Mouse (Mus musculus) MEL (cell line): ENCODE results near the gene Spem2. TPM values are rescaled to one million over a fixed set of nuclear protein-coding genes. Genes with fewer than 3 reads are reported as not detected.

Experiments used
- DNase-seq: peaks from one replicate; pipeline ENCODE4 v3.0.0; 2011; ENCODE audit warnings: low read depth, low spot score
- H3K27ac ChIP-seq: 2 replicates; pipeline ENCODE4 v1.5.1; 2012; ENCODE audit warnings: low read depth, mild to moderate bottlenecking, control low read depth, low read length, moderate library complexity; ENCODE audit not compliant: control insufficient read depth
- H3K27me3 ChIP-seq, 2 experiments: fragments of 150-350 bp in 1 of 2; sonication (generic) in 1 of 2; 2 replicates each; pipeline ENCODE4 v1.6.1; 2012; ENCODE audit warnings: low read length in 2 of 2, mild to moderate bottlenecking in 2 of 2, improper control_type of control experiment in 1 of 2, moderate library complexity in 1 of 2; ENCODE audit not compliant: insufficient read depth in 2 of 2, control insufficient read depth in 1 of 2
- H3K36me3 ChIP-seq, 2 experiments: 2 replicates each; pipeline ENCODE4 v1.6.1; 2012 to 2014; ENCODE audit warnings: low read length in 2 of 2, improper control_type of control experiment in 1 of 2, inconsistent platforms in 1 of 2, mild to moderate bottlenecking in 1 of 2; ENCODE audit not compliant: insufficient read depth in 2 of 2, control insufficient read depth in 1 of 2
- H3K4me1 ChIP-seq, 2 experiments: fragments of 150-350 bp in 1 of 2; sonication (generic) in 1 of 2; 2 replicates each; pipeline ENCODE4 v1.6.1; 2012; ENCODE audit warnings: low read length in 2 of 2, improper control_type of control experiment in 1 of 2, mild to moderate bottlenecking in 1 of 2; ENCODE audit not compliant: insufficient read depth in 2 of 2, control insufficient read depth in 1 of 2
- H3K4me3 ChIP-seq, 2 experiments: fragments of 150-350 bp in 1 of 2; sonication (generic) in 1 of 2; 2 replicates each; pipeline ENCODE4 v1.5.1; 2012; ENCODE audit warnings: low read depth in 2 of 2, low read length in 2 of 2, mild to moderate bottlenecking in 2 of 2, moderate library complexity in 2 of 2, control low read depth in 1 of 2, improper control_type of control experiment in 1 of 2; ENCODE audit not compliant: control insufficient read depth in 1 of 2, insufficient read depth in 1 of 2
- H3K79me2 ChIP-seq: 2 replicates; pipeline ENCODE4 v1.6.1; 2012; ENCODE audit warnings: mild to moderate bottlenecking, low read length, moderate library complexity; ENCODE audit not compliant: control insufficient read depth, poor library complexity, insufficient read depth
- H3K9ac ChIP-seq: 2 replicates; pipeline ENCODE4 v1.6.1; 2012; ENCODE audit warnings: low read depth, mild to moderate bottlenecking, control low read depth, low read length, moderate library complexity; ENCODE audit not compliant: control insufficient read depth, poor library complexity, severe bottlenecking
- H3K9me3 ChIP-seq: fragments of 150-350 bp; sonication (generic); replicated peaks from 2 replicates; pipeline ENCODE4 v1.6.1; 2012; ENCODE audit warnings: mild to moderate bottlenecking, low read length, improper control_type of control experiment, moderate library complexity; ENCODE audit not compliant: insufficient read depth
- BHLHE40 ChIP-seq: IDR thresholded peaks from 2 replicates; pipeline ENCODE4 v1.6.1; 2012; ENCODE audit warnings: low read depth, mild to moderate bottlenecking, inconsistent platforms, low read length, improper control_type of control experiment, borderline replicate concordance
- CHD1 ChIP-seq: IDR thresholded peaks from 2 replicates; pipeline ENCODE4 v1.6.1; 2012; ENCODE audit warnings: low read depth, mild to moderate bottlenecking, inconsistent platforms, low read length, improper control_type of control experiment
- CHD2 ChIP-seq: IDR thresholded peaks from 2 replicates; pipeline ENCODE4 v1.6.1; 2011; ENCODE audit warnings: low read length, improper control_type of control experiment
- E2F4 ChIP-seq: IDR thresholded peaks from 2 replicates; pipeline ENCODE4 v1.6.1; 2011; ENCODE audit warnings: low read depth, low read length, improper control_type of control experiment, borderline replicate concordance
- ELF1 ChIP-seq: IDR thresholded peaks from 2 replicates; pipeline ENCODE4 v1.6.1; 2014; ENCODE audit warnings: low read depth, mild to moderate bottlenecking, inconsistent platforms, low read length, improper control_type of control experiment, moderate library complexity
- EP300 ChIP-seq, 2 experiments: IDR thresholded peaks; 2 replicates each; pipeline ENCODE4 v1.6.1; 2011; ENCODE audit warnings: improper control_type of control experiment in 2 of 2, low read length in 2 of 2, low read depth in 1 of 2, mild to moderate bottlenecking in 1 of 2
- GABPA ChIP-seq: IDR thresholded peaks from 2 replicates; pipeline ENCODE4 v1.6.1; 2012; ENCODE audit warnings: low read depth, mild to moderate bottlenecking, inconsistent platforms, low read length, improper control_type of control experiment, moderate library complexity
- HCFC1 ChIP-seq: IDR thresholded peaks from 2 replicates; pipeline ENCODE4 v1.6.1; 2012; ENCODE audit warnings: low read depth, mild to moderate bottlenecking, inconsistent platforms, low read length, improper control_type of control experiment, moderate library complexity
- MAFK ChIP-seq: IDR thresholded peaks from 2 replicates; pipeline ENCODE4 v1.6.1; 2011; ENCODE audit warnings: low read depth, mild to moderate bottlenecking, low read length, improper control_type of control experiment, borderline replicate concordance
- MAX ChIP-seq: IDR thresholded peaks from 2 replicates; pipeline ENCODE4 v1.6.1; 2011; ENCODE audit warnings: low read length, improper control_type of control experiment
- MAZ ChIP-seq: IDR thresholded peaks from 2 replicates; pipeline ENCODE4 v1.6.1; 2012; ENCODE audit warnings: low read depth, mild to moderate bottlenecking, inconsistent platforms, low read length, improper control_type of control experiment
- MEF2A ChIP-seq: IDR thresholded peaks from 2 replicates; pipeline ENCODE4 v1.6.1; 2014; ENCODE audit warnings: low read depth, mild to moderate bottlenecking, inconsistent platforms, low read length, improper control_type of control experiment; ENCODE audit not compliant: poor library complexity, insufficient replicate concordance, severe bottlenecking; ENCODE audit errors: extremely low read depth
- MXI1 ChIP-seq: IDR thresholded peaks from 2 replicates; pipeline ENCODE4 v1.6.1; 2011; ENCODE audit warnings: mild to moderate bottlenecking, low read depth, low read length, improper control_type of control experiment
- MYB ChIP-seq: IDR thresholded peaks from 2 replicates; pipeline ENCODE4 v1.6.1; 2011; ENCODE audit warnings: mild to moderate bottlenecking, low read depth, low read length, improper control_type of control experiment
- MYC ChIP-seq: IDR thresholded peaks from 2 replicates; pipeline ENCODE4 v1.6.1; 2011; ENCODE audit warnings: low read depth, mild to moderate bottlenecking, low read length, improper control_type of control experiment, moderate library complexity
- NELFE ChIP-seq: IDR thresholded peaks from 2 replicates; pipeline ENCODE4 v1.6.1; 2011; ENCODE audit warnings: low read depth, low read length, improper control_type of control experiment
- NRF1 ChIP-seq: IDR thresholded peaks from 2 replicates; pipeline ENCODE4 v1.6.1; 2014; ENCODE audit warnings: low read depth, mild to moderate bottlenecking, inconsistent platforms, low read length, improper control_type of control experiment, moderate library complexity; ENCODE audit not compliant: poor library complexity, insufficient read depth, severe bottlenecking
- POLR2AphosphoS5 ChIP-seq: IDR thresholded peaks from 2 replicates; pipeline ENCODE4 v1.6.1; 2012; ENCODE audit warnings: low read depth, borderline replicate concordance, mild to moderate bottlenecking, inconsistent platforms, low read length, moderate library complexity, mixed read lengths
- RAD21 ChIP-seq: IDR thresholded peaks from 2 replicates; pipeline ENCODE4 v1.6.1; 2011; ENCODE audit warnings: mild to moderate bottlenecking, low read depth, low read length, improper control_type of control experiment
- RCOR1 ChIP-seq: IDR thresholded peaks from 2 replicates; pipeline ENCODE4 v1.6.1; 2012; ENCODE audit warnings: low read depth, mild to moderate bottlenecking, inconsistent platforms, low read length, improper control_type of control experiment
- SMC3 ChIP-seq: IDR thresholded peaks from 2 replicates; pipeline ENCODE4 v1.6.1; 2011; ENCODE audit warnings: low read depth, low read length, improper control_type of control experiment
- TCF12 ChIP-seq: IDR thresholded peaks from 2 replicates; pipeline ENCODE4 v1.6.1; 2014; ENCODE audit warnings: low read depth, mild to moderate bottlenecking, inconsistent platforms, low read length, improper control_type of control experiment, moderate library complexity
- UBTF ChIP-seq: IDR thresholded peaks from 2 replicates; pipeline ENCODE4 v1.6.1; 2012; ENCODE audit warnings: low read depth, mild to moderate bottlenecking, inconsistent platforms, low read length, improper control_type of control experiment, moderate library complexity, borderline replicate concordance; ENCODE audit not compliant: insufficient read depth
- USF1 ChIP-seq: IDR thresholded peaks from 2 replicates; pipeline ENCODE4 v1.6.1; 2014; ENCODE audit warnings: low read depth, mild to moderate bottlenecking, inconsistent platforms, low read length, improper control_type of control experiment, moderate library complexity
- USF2 ChIP-seq, 2 experiments: IDR thresholded peaks; 2 replicates each; pipeline ENCODE4 v1.6.1; 2011 to 2012; ENCODE audit warnings: improper control_type of control experiment in 2 of 2, low read length in 2 of 2, borderline replicate concordance in 1 of 2, inconsistent platforms in 1 of 2, low read depth in 1 of 2, mild to moderate bottlenecking in 1 of 2; ENCODE audit not compliant: insufficient read depth in 1 of 2
- ZC3H11A ChIP-seq: IDR thresholded peaks from 2 replicates; pipeline ENCODE4 v1.6.1; 2012; ENCODE audit warnings: low read depth, mild to moderate bottlenecking, inconsistent platforms, low read length, improper control_type of control experiment
- ZKSCAN1 ChIP-seq: IDR thresholded peaks from 2 replicates; pipeline ENCODE4 v1.6.1; 2012; ENCODE audit warnings: low read depth, mild to moderate bottlenecking, inconsistent platforms, low read length, improper control_type of control experiment, moderate library complexity
- ZMIZ1 ChIP-seq: IDR thresholded peaks from 2 replicates; pipeline ENCODE4 v1.6.1; 2012; ENCODE audit warnings: low read depth, mild to moderate bottlenecking, inconsistent platforms, low read length, improper control_type of control experiment, moderate library complexity
- ZNF384 ChIP-seq: IDR thresholded peaks from 2 replicates; pipeline ENCODE4 v1.6.1; 2012; ENCODE audit warnings: low read depth, mild to moderate bottlenecking, inconsistent platforms, low read length, improper control_type of control experiment
- polyA plus RNA-seq, 2 experiments: library from polyadenylated mRNA; stranded (reverse) in 1 of 2; unstranded in 1 of 2; fragments of >175 nt in 1 of 2; fragments of >200 nt in 1 of 2; gene quantifications; 2 replicates each; pipeline versions ENCODE4 v1.2.1 to v1.2.4; 2012; ENCODE audit warnings: low replicate concordance in 2 of 2, low read depth in 1 of 2; ENCODE audit not compliant: insufficient read length in 2 of 2, insufficient read depth in 1 of 2, missing spikeins in 1 of 2
- total RNA-seq: library from RNA; depleted of rRNA; stranded (reverse); fragments of 300-350 nt; gene quantifications from 2 replicates; pipeline ENCODE4 v1.2.3, GENCODE M21; 2012

Gene Spem2
- total and polyA plus RNA-seq, 3 experiments = not detected

GRCm38 (mm10) chr11:69853994-69854393 lies 35.7 kb upstream of the Spem2 start (continued):
- TF ChIP-seq ZC3H11A (no peak), MAX (peak; percentile 100), E2F4 (no peak), MXI1 (peak; percentile 83), EP300 (IDR thresholded peaks at IDR 0.05; ENCODE audit: low read depth in 1 of 2, low read length in 2 of 2) (peak; percentile 82 to 95)

GRCm38 (mm10) chr11:69850754-69851153 lies 32.5 kb upstream of the Spem2 start:
- H3K9ac ChIP-seq = no peak overlapping the region
- peaks cover 7 to 28% of the 10 kb centered on the region in 2 experiments; a peak in 3 of 4 replicates for H3K4me1 ChIP-seq
- no peak overlapping the region for H3K27ac ChIP-seq

GRCm38 (mm10) chr11:69849884-69850283 lies 31.6 kb upstream of the Spem2 start:
- Histone ChIP-seq H3K36me3 (peaks cover 0 to 10% of the 10 kb centered on the region in 2 experiments; a peak in 2 of 4 replicates), H3K79me2 (peaks cover 3% of the 10 kb centered on the region; the same call in 1 of the 2 replicates), H3K27ac (no peak overlapping the region), H3K9me3 (no peaks in the 10 kb centered on the region), H3K4me1 (peaks cover 11 to 26% of the 10 kb centered on the region in 2 experiments; a peak in 3 of 4 replicates), H3K27me3 (no peaks in the 10 kb centered on the region), H3K4me3 (no peak overlapping the region), H3K9ac (no peak overlapping the region)
- DNase-seq = no peak
- no peak for TF ChIP-seq HCFC1
- TF ChIP-seq RCOR1 = no peak
- TF ChIP-seq MYB = no peak
- no peak for TF ChIP-seq NELFE
- no peak for TF ChIP-seq MEF2A
- no peak for TF ChIP-seq ZMIZ1
- no peak for TF ChIP-seq TCF12
- no peak for TF ChIP-seq MAFK
- TF ChIP-seq ZNF384 = no peak
- no peak for TF ChIP-seq SMC3
- no peak for TF ChIP-seq NRF1
- no peak for TF ChIP-seq POLR2AphosphoS5
- no peak for TF ChIP-seq CHD2
- no peak for TF ChIP-seq E2F4
- TF ChIP-seq ELF1 = no peak
- TF ChIP-seq RAD21 = no peak
- TF ChIP-seq, all 39 proteins: peak for 0

More at GRCm38 (mm10) chr11:69850754-69851153, 32.5 kb upstream of the Spem2 start:
- Histone ChIP-seq H3K27me3 (no peaks in the 10 kb centered on the region), H3K36me3 (peaks cover 0 to 14% of the 10 kb centered on the region in 2 experiments; a peak in 2 of 4 replicates), H3K4me3 (no peak overlapping the region)
- TF ChIP-seq MEF2A (no peak), UBTF (no peak), MYC (no peak), GABPA (no peak), ZNF384 (no peak), BHLHE40 (no peak), NELFE (no peak), TCF12 (no peak), MAZ (no peak), USF1 (no peak), ZKSCAN1 (no peak), ZC3H11A (no peak), CHD1 (no peak), CHD2 (no peak), USF2 (IDR thresholded peaks at IDR 0.05; ENCODE audit: borderline replicate concordance in 1 of 2, insufficient read depth in 1 of 2, low read depth in 1 of 2, low read length in 2 of 2) (no peak)
- TF ChIP-seq, all 39 proteins: peak for 0
- Histone ChIP-seq H3K79me2 (peaks cover 3% of the 10 kb centered on the region; the same call in 1 of the 2 replicates), H3K9me3 (no peaks in the 10 kb centered on the region)
- DNase-seq = no peak
